Mouse (Mus musculus) retina, adult 2 months (tissue): ENCODE results near the gene Gif.

ENCODE experiments used
- DNase-seq: peaks from one replicate; pipeline ENCODE4 v3.0.0-alpha.2; 2012; ENCODE audit warnings: low read depth, low spot score

The Gif gene

GRCm38 (mm10) chr19:11794447-11794846 lies 47.1 kb downstream of the Gif start:
- no peak for DNase-seq

- no peak for DNase-seq
These were observed 53.4 kb downstream of the Gif start for GRCm38 (mm10) chr19:11800531-11801315.

- DNase-seq, result no peak
These were observed 57.1 kb downstream of the Gif start for GRCm38 (mm10) chr19:11804423-11804822.

- DNase-seq, result no peak
These were observed 59.9 kb downstream of the Gif start for GRCm38 (mm10) chr19:11807251-11807650.

- DNase-seq, result no peak
These were observed 60.5 kb downstream of the Gif start for GRCm38 (mm10) chr19:11807822-11808221.

- DNase-seq, result no peak
These were observed 61.1 kb downstream of the Gif start for GRCm38 (mm10) chr19:11808452-11808851.

- DNase-seq, result no peak
These were observed 62.8 kb downstream of the Gif start for GRCm38 (mm10) chr19:11810003-11810758.

- DNase-seq, result no peak
These were observed 63.5 kb downstream of the Gif start for GRCm38 (mm10) chr19:11810856-11811255.

GRCm38 (mm10) chr19:11811688-11812365 lies 64.5 kb downstream of the Gif start:
- DNase-seq, result peak; percentile 53
